Mouse (Mus musculus) gastrocnemius, adult 18-20 months (tissue): ENCODE data around the gene Slc10a1. TPM values are rescaled to one million over a fixed set of nuclear protein-coding genes. Genes with fewer than 3 reads are reported as not detected.

Experiments used
- DNase-seq: peaks from one replicate; pipeline ENCODE4 v3.0.0; 2021; ENCODE audit warnings: low spot score
- long read RNA-seq, 2 experiments: library from polyadenylated mRNA; stranded (forward); transcript quantifications; one replicate each; pipeline ENCODE4 v2.0.0; 2021
- total RNA-seq, 2 experiments: library from RNA; stranded (reverse); gene quantifications; 2 replicates each; pipeline ENCODE4 v1.2.3; 2021

Slc10a1 gene
- under 1 TPM in 1 of 2 experiments, not detected in 1; 0.21 TPM for total RNA-seq
- long read RNA-seq, experiment 1 = 0 reads
- long read RNA-seq, experiment 2 = 0 reads

GRCm38 (mm10) chr12:80968605-80969004, at the start of gene Slc10a1:
Slc10a1 (minus strand) TSS chr12:80968705.
- no peak for DNase-seq

GRCm38 (mm10) chr12:81017624-81018023, 49.1 kb upstream of the Slc10a1 start:
- DNase-seq = no peak

GRCm38 (mm10) chr12:81013496-81013895, 45.0 kb upstream of the Slc10a1 start:
- no peak for DNase-seq

GRCm38 (mm10) chr12:81011994-81012393, 43.5 kb upstream of the Slc10a1 start:
- no peak for DNase-seq

- no peak for DNase-seq
Measured at GRCm38 (mm10) chr12:81009813-81010212, 41.3 kb upstream of the Slc10a1 start.

- DNase-seq = no peak
Measured at GRCm38 (mm10) chr12:81002841-81003635, 34.5 kb upstream of the Slc10a1 start.

GRCm38 (mm10) chr12:81000924-81001323, 32.4 kb upstream of the Slc10a1 start:
- no peak for DNase-seq

- DNase-seq = no peak
Measured at GRCm38 (mm10) chr12:80998528-80999221, 30.2 kb upstream of the Slc10a1 start.

- DNase-seq = no peak
Measured at GRCm38 (mm10) chr12:80997652-80998051, 29.1 kb upstream of the Slc10a1 start.

GRCm38 (mm10) chr12:80995326-80995725, 26.8 kb upstream of the Slc10a1 start:
- DNase-seq = no peak

GRCm38 (mm10) chr12:80993773-80994172, 25.3 kb upstream of the Slc10a1 start:
- DNase-seq = no peak

- no peak for DNase-seq
Measured at GRCm38 (mm10) chr12:80992540-80993122, 24.1 kb upstream of the Slc10a1 start.

GRCm38 (mm10) chr12:80991806-80992205, 23.3 kb upstream of the Slc10a1 start:
- no peak for DNase-seq

GRCm38 (mm10) chr12:80990901-80991445, 22.5 kb upstream of the Slc10a1 start:
- no peak for DNase-seq

- DNase-seq = no peak
Measured at GRCm38 (mm10) chr12:80988286-80988685, 19.8 kb upstream of the Slc10a1 start.

GRCm38 (mm10) chr12:80986628-80987027, 18.1 kb upstream of the Slc10a1 start:
- DNase-seq = no peak

- no peak for DNase-seq
Measured at GRCm38 (mm10) chr12:80983695-80984094, 15.2 kb upstream of the Slc10a1 start.

- DNase-seq = peak; percentile 52
Measured at GRCm38 (mm10) chr12:80982326-80982725, 13.8 kb upstream of the Slc10a1 start.

GRCm38 (mm10) chr12:80975939-80976671, 7.6 kb upstream of the Slc10a1 start:
- no peak for DNase-seq

GRCm38 (mm10) chr12:80971756-80972155, 3.3 kb upstream of the Slc10a1 start:
- no peak for DNase-seq

GRCm38 (mm10) chr12:80970181-80970705, 1.7 kb upstream of the Slc10a1 start:
- DNase-seq = no peak
